Mouse (Mus musculus): ENCODE measurements at regions not wholly inside any gene's neighbourhood (a gene's known extent, or its start where the extent isn't known, plus 50 kb on each side); places are given as distances from the start of the nearest gene placed in this dataset.

DNA sequence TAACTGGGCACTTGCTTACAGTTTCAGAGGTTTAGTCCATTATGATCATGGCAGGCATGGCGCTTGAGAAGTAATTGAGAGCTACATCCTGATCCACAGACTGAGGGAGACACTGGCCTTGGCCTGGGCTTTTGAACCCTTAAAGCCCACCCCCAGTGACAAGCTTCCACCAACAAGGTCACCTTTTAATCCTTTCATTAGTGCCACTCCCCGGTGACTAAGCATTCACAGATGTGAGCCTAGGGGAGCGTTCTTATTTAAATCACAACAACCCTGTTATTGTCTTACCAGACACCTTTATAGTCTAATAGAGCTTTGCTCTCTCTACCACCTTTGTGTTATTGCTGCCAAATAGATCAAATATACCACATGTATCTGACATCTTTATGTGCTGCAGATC is 120.4 kb downstream of the Hsd17b3 start:
- Histone ChIP-seq H3K9ac (ENCODE audit: control insufficient read depth, low read depth, low read length, poor library complexity, severe bottlenecking) (no peak overlapping the region), H3K27ac (ENCODE audit: control insufficient read depth, low read depth, low read length) (no peak overlapping the region), H3K36me3 (ENCODE audit: control insufficient read depth in 1 of 2, insufficient read depth in 2 of 2, low read length in 2 of 2) (no peaks in the 10 kb centered on the region), H3K9me3 (replicated peaks; ENCODE audit: insufficient read depth, low read length) (no peaks in the 10 kb centered on the region), H3K4me1 (ENCODE audit: control insufficient read depth in 1 of 2, insufficient read depth in 2 of 2, low read length in 2 of 2) (no peaks in the 10 kb centered on the region), H3K79me2 (ENCODE audit: control insufficient read depth, insufficient read depth, low read length, poor library complexity) (no peaks in the 10 kb centered on the region), H3K27me3 (ENCODE audit: control insufficient read depth in 1 of 2, insufficient read depth in 2 of 2, low read length in 2 of 2) (peaks cover 4 to 8% of the 10 kb centered on the region in 2 experiments; a peak in 3 of 4 replicates), H3K4me3 (ENCODE audit: control insufficient read depth in 1 of 2, insufficient read depth in 1 of 2, low read depth in 2 of 2, low read length in 2 of 2) (no peak overlapping the region)
- TF ChIP-seq TCF12 (IDR thresholded peaks at IDR 0.05; ENCODE audit: low read depth, low read length): no peak
- TF ChIP-seq CHD2 (IDR thresholded peaks at IDR 0.05; ENCODE audit: low read length): no peak
- TF ChIP-seq USF1 (IDR thresholded peaks at IDR 0.05; ENCODE audit: low read depth, low read length): no peak
- no peak for TF ChIP-seq E2F4 (IDR thresholded peaks at IDR 0.05; ENCODE audit: borderline replicate concordance, low read depth, low read length)
- no peak for DNase-seq (ENCODE audit: low read depth, low spot score)

DNA sequence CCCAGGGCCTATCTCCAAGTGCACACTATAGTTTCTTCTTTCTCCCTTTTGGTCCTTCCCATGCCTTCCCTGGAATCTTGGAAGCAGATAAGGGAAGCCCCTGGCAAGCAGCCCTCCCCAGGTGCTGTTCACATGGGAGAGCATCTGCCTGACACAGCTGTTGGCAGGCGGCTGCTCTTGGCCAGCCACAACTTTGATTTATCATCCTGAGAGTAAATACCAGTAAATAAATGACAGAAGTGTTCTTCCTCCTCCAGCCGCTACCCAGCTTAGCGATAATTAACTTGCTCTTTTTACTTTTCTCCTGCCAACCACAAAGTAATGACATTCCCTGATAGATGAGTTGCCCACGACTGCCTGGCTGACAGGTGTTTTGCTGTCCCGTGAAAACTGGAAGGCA is 131.9 kb downstream of the Hsd17b3 start:
- H3K9me3 ChIP-seq (replicated peaks; ENCODE audit: insufficient read depth, low read length): no peaks in the 10 kb centered on the region
- TF ChIP-seq ZNF384 (IDR thresholded peaks at IDR 0.05; ENCODE audit: low read depth, low read length): no peak
- TF ChIP-seq POLR2A (IDR thresholded peaks at IDR 0.05; ENCODE audit: control insufficient read depth in 1 of 2, insufficient read depth in 1 of 2, low read depth in 1 of 2, low read length in 2 of 2, poor library complexity in 1 of 2): no peak
- TF ChIP-seq TAL1 (IDR thresholded peaks at IDR 0.05; ENCODE audit: low read length): no peak
- TF ChIP-seq ZMIZ1 (IDR thresholded peaks at IDR 0.05; ENCODE audit: low read depth, low read length): no peak
- no peak for TF ChIP-seq MYC (IDR thresholded peaks at IDR 0.05; ENCODE audit: low read depth, low read length)
- TF ChIP-seq EP300 (IDR thresholded peaks at IDR 0.05; ENCODE audit: low read depth in 1 of 2, low read length in 2 of 2): no peak
- no peak overlapping the region for H3K27ac ChIP-seq (ENCODE audit: control insufficient read depth, low read depth, low read length)
- H3K27me3 ChIP-seq (ENCODE audit: control insufficient read depth in 1 of 2, insufficient read depth in 2 of 2, low read length in 2 of 2): peaks cover 8% of the 10 kb centered on the region in 2 experiments
- H3K79me2 ChIP-seq (ENCODE audit: control insufficient read depth, insufficient read depth, low read length, poor library complexity): no peaks in the 10 kb centered on the region
- no peaks in the 10 kb centered on the region for H3K36me3 ChIP-seq (ENCODE audit: control insufficient read depth in 1 of 2, insufficient read depth in 2 of 2, low read length in 2 of 2)
- H3K4me1 ChIP-seq (ENCODE audit: control insufficient read depth in 1 of 2, insufficient read depth in 2 of 2, low read length in 2 of 2): no peaks in the 10 kb centered on the region
- DNase-seq (ENCODE audit: low read depth, low spot score): no peak
- H3K4me3 ChIP-seq (ENCODE audit: control insufficient read depth in 1 of 2, insufficient read depth in 1 of 2, low read depth in 2 of 2, low read length in 2 of 2): no peak overlapping the region
- H3K9ac ChIP-seq (ENCODE audit: control insufficient read depth, low read depth, low read length, poor library complexity, severe bottlenecking): no peak overlapping the region

DNA sequence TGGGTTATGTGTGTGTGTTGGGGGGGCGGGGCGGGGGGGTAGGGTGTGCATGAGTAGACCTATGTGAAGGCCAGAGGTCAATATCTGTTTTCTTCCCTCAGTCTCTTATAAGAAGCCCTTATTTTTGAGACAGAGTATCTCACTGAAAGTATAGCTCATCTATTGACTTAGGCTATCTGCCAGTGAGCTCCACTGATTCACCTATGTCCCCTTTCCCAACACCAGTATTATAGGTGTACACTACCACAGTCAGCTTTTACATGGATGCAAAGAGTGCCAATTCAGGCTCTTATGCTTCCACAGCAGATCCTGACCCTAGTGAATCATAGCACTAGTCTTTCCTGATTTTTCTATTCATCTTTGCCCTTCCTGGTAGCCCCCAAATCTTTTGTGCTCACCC is 134.7 kb downstream of the Hsd17b3 start:
- Histone ChIP-seq H3K4me1 (ENCODE audit: control insufficient read depth in 1 of 2, insufficient read depth in 2 of 2, low read length in 2 of 2) (no peaks in the 10 kb centered on the region), H3K9ac (ENCODE audit: control insufficient read depth, low read depth, low read length, poor library complexity, severe bottlenecking) (no peak overlapping the region), H3K27ac (ENCODE audit: control insufficient read depth, low read depth, low read length) (no peak overlapping the region), H3K36me3 (ENCODE audit: control insufficient read depth in 1 of 2, insufficient read depth in 2 of 2, low read length in 2 of 2) (no peaks in the 10 kb centered on the region), H3K27me3 (ENCODE audit: control insufficient read depth in 1 of 2, insufficient read depth in 2 of 2, low read length in 2 of 2) (peaks cover 12 to 14% of the 10 kb centered on the region in 2 experiments), H3K4me3 (ENCODE audit: control insufficient read depth in 1 of 2, insufficient read depth in 1 of 2, low read depth in 2 of 2, low read length in 2 of 2) (no peak overlapping the region), H3K9me3 (replicated peaks; ENCODE audit: insufficient read depth, low read length) (no peaks in the 10 kb centered on the region), H3K79me2 (ENCODE audit: control insufficient read depth, insufficient read depth, low read length, poor library complexity) (no peaks in the 10 kb centered on the region)
- TF ChIP-seq ZNF384 (IDR thresholded peaks at IDR 0.05; ENCODE audit: low read depth, low read length): no peak
- TF ChIP-seq ZKSCAN1 (IDR thresholded peaks at IDR 0.05; ENCODE audit: low read depth, low read length): no peak
- TF ChIP-seq MAX (IDR thresholded peaks at IDR 0.05; ENCODE audit: low read length): no peak
- TF ChIP-seq SMC3 (IDR thresholded peaks at IDR 0.05; ENCODE audit: low read depth, low read length): no peak
- TF ChIP-seq MAZ (IDR thresholded peaks at IDR 0.05; ENCODE audit: low read depth, low read length): no peak
- TF ChIP-seq CHD2 (IDR thresholded peaks at IDR 0.05; ENCODE audit: low read length): no peak
- no peak for TF ChIP-seq ELF1 (IDR thresholded peaks at IDR 0.05; ENCODE audit: low read depth, low read length)
- no peak for TF ChIP-seq USF2 (IDR thresholded peaks at IDR 0.05; ENCODE audit: borderline replicate concordance in 1 of 2, insufficient read depth in 1 of 2, low read depth in 1 of 2, low read length in 2 of 2)
- no peak for TF ChIP-seq JUND (IDR thresholded peaks at IDR 0.05; ENCODE audit: low read depth, low read length)
- DNase-seq (ENCODE audit: low read depth, low spot score): no peak

Measured in MEL (cell line).